Mouse (Mus musculus) heart, postnatal 25 days (tissue): ENCODE results near the gene Tmod2. TPM values are rescaled to one million over a fixed set of nuclear protein-coding genes. Genes with fewer than 3 reads are reported as not detected.
A peak's percentile ranks its signal among the peaks of the same experiment; 100 is the strongest.

Experiments used
- DNase-seq: peaks from one replicate; pipeline ENCODE4 v3.0.0; 2022; ENCODE audit warnings: low spot score
- intact Hi-C: fragments of 180-260 bp; cut with DNase I; formaldehyde crosslinking; loops from one replicate; pipeline ENCODE4 v1.15.1; 2025
- total RNA-seq, 2 experiments: library from RNA; stranded (reverse); gene quantifications; 2 replicates each; pipeline ENCODE4 v1.2.3; 2021

Tmod2 gene
- total RNA-seq, 2 experiments from 2014 or later: 4.6 to 5.3 TPM

- intact Hi-C loops: no loop called here
- DNase-seq: no peak
Observed at GRCm38 (mm10) chr9:75607496-75607895, 3.6 kb downstream of the Tmod2 start.

- no peak for DNase-seq
- intact Hi-C loops: no loop called here
Observed at GRCm38 (mm10) chr9:75601510-75601909, 9.6 kb downstream of the Tmod2 start.

- no peak for DNase-seq
- intact Hi-C loops: no loop called here
Observed at GRCm38 (mm10) chr9:75600166-75600934, 10.8 kb downstream of the Tmod2 start.

GRCm38 (mm10) chr9:75599191-75599841 is 11.8 kb downstream of the Tmod2 start:
- no peak for DNase-seq
- intact Hi-C loops: no loop called here

DNA sequence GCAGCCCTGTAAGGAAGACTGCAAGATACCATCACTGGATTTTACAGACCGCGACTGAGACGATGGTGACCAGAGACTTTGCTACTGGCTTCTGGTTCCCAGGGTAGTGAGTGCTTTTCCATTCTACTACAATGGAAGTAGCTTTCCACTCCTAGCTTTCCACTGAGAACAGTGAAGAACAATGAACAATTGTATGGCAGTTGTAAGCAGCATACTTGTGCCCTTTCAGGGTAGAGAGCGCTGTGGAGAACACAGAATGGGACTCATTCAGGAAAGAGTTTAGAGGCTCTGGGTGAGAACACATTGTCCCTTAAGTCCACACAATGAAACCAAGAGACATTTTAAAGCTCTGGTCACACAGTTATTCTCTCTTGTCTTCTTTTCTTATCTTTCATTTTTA is 13.5 kb downstream of the Tmod2 start:
- intact Hi-C loops: no loop called here
- no peak for DNase-seq

DNA sequence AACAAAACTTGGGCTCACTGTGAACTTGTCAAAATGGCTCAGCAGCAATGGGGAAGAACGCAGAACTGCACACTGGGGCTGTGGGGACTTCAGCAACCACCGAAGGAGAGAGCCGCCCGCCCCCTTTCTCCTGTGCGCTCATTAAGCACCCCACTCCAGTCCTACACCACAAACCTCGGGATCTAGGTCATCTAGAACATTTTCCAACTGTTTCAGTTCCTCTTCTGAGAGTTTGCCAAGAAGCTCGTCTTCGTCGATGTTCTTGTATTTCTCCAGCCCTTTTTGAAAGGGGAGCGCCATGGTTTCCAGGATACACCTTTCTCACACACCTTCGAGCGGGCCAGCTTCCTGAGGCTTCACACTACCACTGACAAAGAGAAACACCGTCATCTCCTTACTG is 14.1 kb downstream of the Tmod2 start:
- intact Hi-C loops: no loop called here
- no peak for DNase-seq

DNA sequence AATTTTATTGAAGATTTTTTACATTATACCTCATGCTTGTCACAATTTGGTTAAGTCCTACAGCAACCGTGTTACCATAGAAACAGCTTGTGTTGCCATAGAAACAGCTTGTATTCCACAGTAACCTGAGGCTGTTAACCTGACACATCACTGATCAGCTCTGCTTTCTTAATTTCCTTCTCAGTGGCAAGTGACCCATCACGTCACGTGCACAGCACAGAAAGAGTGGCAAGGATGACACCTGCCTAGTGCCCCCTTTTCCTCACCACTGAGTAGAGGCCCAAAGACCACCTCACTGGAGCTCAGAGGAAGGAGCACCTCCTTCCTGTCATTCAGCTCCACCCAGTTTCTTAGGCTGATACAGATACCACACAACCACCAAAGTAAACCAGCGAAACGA is 17.6 kb downstream of the Tmod2 start:
- no peak for DNase-seq
- intact Hi-C loops: no loop called here

GRCm38 (mm10) chr9:75589850-75590790 is 21.0 kb downstream of the Tmod2 start:
- no peak for DNase-seq
- intact Hi-C loops: loop anchor here (10.0 kb wide), 1 partner anchor 125 kb away; no protein-coding TSS in a partner anchor

DNA sequence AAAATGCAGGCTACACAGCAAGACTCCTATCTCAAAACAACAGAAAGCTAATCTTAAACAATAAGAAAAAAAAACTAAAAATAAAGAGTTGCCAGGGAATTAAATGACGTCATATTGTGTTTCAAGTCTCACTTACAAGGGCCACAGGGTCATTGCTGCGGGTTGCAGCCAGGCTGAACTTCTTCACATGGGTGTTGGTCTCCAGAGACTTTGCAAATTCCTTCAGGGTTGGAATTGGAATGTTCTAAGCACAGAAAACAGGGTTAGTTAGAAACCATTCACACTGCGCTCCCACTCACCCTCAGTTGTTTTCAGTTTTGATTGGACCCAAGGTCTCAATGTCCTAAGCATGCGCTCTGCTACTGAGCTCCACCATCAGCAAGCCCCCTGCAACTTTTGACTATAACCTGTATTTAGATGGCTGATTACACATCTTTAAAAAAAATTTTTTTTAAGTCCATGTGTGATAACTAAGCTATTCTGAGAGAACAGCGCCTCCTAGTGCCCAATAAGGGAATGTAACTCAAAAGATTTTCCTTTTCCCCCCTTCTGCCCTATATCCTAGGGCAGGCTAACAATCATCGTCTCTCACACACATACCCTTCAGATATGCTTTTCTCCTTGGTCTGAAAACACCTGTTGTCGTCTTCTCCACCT is 29.3 kb downstream of the Tmod2 start:
- intact Hi-C loops: loop anchor here (1.0 to 10.0 kb wide), 3 partner anchors 61 to 220 kb away; no protein-coding TSS in a partner anchor
- DNase-seq: no peak

GRCm38 (mm10) chr9:75579321-75579720 is 31.8 kb downstream of the Tmod2 start:
- intact Hi-C loops: no loop called here
- peak; percentile 26 for DNase-seq

DNA sequence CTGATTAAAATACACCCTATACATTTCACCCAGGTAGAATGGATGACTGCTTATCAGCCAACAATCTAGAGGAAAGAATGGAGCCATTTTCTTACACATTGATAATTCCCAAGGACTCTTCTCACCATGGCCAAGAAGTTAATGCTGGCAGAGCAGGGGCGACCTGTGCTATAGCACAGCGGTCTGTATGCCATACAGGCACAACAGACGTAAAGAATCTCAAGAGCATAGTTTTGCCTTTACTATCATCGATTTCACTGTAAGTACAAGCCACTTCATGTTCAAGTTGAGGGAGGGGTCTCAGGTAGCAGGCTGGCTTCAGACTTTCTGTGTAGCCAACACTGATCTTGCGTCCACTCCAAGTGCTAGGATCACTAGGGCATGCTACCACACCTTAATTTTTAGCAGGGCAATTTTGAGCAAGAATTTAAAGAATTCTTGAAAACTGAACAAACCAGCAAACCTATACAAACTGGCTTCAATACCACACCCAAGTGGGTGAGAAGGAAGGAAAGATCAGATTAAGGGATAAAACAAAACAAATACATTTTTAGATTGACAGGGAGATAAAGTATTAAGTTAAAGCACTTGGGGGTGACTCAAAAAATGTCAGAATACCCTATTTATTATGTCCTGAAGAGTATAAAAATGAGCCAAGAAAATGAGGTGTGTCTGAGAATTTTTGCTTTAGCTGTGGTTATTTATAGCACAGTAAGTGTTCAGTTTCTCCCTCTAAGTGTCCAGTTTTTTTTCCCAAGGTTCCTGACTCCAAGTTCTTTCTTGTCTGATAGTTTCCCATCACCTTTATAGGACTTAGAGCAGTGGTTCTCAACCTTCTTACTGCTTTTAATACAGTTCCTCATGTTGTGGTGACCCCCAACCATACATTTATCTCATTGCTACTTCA is 39.8 kb downstream of the Tmod2 start:
- intact Hi-C loops: no loop called here
- DNase-seq: no peak

GRCm38 (mm10) chr9:75568399-75568798 is 42.7 kb downstream of the Tmod2 start:
- intact Hi-C loops: no loop called here
- DNase-seq: no peak

GRCm38 (mm10) chr9:75564892-75565291 is 46.2 kb downstream of the Tmod2 start:
- intact Hi-C loops: no loop called here

DNA sequence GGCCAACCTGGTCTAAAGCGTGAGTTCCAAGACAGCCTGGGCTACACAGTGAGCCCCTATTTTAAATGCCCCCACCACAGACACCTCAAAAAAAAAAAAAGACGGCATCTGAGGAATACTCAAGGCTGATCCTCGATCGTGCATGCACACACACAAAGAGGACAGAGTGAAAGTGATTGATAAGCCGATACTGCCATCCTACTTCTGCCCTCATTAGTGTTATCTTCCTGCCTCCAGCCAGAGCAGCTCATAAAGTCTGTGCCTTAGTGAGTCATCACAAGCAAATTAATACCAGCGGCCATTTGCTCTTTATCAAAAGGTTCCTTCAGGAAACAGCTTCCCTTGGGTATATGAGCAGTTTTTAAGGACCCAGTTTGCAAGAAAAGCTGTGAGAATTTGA is 47.5 kb downstream of the Tmod2 start:
- intact Hi-C loops: no loop called here
- no peak for DNase-seq

More at GRCm38 (mm10) chr9:75564892-75565291, 46.2 kb downstream of the Tmod2 start:
- no peak for DNase-seq

GRCm38 (mm10) chr9:75563176-75563575 is 47.9 kb downstream of the Tmod2 start:
- intact Hi-C loops: no loop called here
- DNase-seq: no peak

- intact Hi-C loops: loop anchor here (2.0 kb wide), 1 partner anchor 38 kb away; no protein-coding TSS in a partner anchor
- no peak for DNase-seq
Observed at GRCm38 (mm10) chr9:75561040-75561669, 50.0 kb downstream of the Tmod2 start.

DNA sequence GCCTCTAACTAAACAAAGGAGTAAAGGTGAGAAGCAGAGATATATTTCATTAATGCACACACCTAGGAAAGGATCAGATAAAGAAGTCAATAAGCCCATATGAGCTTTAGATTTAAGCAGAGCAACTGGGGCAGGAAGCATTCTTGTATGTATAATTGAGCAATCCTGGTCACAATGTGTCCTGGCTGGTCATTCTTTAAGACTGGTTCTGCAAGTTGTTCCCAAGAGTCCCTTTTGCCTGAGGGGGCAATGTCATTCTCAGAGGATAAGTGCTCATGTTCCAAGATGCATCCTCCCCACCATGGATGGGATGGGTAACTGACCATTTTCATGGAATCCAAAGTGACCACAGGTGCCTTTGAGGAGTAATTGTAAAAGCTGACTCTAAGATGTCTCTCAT is 50.8 kb downstream of the Tmod2 start:
- intact Hi-C loops: loop anchor here (2.0 kb wide), 1 partner anchor 38 kb away; no protein-coding TSS in a partner anchor
- DNase-seq: no peak

DNA sequence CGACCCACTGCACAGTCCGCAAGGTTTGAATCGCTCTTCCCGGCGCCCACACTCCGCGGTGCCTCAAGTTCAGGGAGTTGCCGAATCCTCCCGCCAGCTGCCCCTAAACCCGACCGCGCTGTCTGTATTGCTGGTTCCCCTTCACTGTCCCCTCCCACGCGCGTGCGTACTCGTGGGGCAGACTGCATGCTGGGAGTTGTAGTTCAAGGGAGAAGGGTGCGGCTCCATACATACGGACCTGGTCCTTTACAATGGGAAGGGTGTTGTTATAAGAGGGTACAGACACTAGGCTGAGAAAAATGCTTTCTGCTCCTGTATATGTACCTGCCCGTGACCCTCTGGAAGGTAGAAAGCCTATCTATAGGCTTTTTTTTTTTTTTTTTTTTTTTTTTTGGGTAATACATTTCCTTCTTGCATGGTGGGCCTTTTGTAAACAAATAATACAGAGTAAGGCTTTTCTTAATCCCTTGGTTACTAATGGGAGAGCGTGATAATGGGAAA is 51.6 kb downstream of the Tmod2 start, which contains the start of gene Tmod3:
Gene Tmod3 (minus strand): TSS at position 146 of the 501 bp plus-strand sequence.
- DNase-seq: peak; percentile 89
- intact Hi-C loops: loop anchor here (2.0 kb wide), 1 partner anchor 37 kb away; no protein-coding TSS in a partner anchor
